Mouse (Mus musculus) liver, embryonic 14.5 days (tissue): ENCODE measurements around the gene Rbm47. TPM values are rescaled to one million over a fixed set of nuclear protein-coding genes. Genes with fewer than 3 reads are reported as not detected.
A peak's percentile ranks its signal among the peaks of the same experiment; 100 is the strongest.

ENCODE experiments used
- ATAC-seq: fragments of 200-750 bp; cut with Nextera tagmentation; 2 replicates; pipeline ENCODE4 v1.8.0; 2017; ENCODE audit warnings: moderate number of reproducible peaks, mild to moderate bottlenecking, moderate library complexity; ENCODE audit not compliant: insufficient read depth
- DNase-seq, 3 experiments: peaks; one replicate each; pipeline ENCODE4 v3.0.0-alpha.2; 2012 to 2013; ENCODE audit warnings: low read depth in 3 of 3, low spot score in 3 of 3
- H3K27ac ChIP-seq: fragments of 300-500 bp; sonication (generic); 2 replicates; pipeline ENCODE4 v1.5.1; 2014; ENCODE audit warnings: moderate library complexity, mild to moderate bottlenecking, control low read depth, inconsistent platforms
- H3K27me3 ChIP-seq: fragments of 300-500 bp; sonication (generic); 2 replicates; pipeline ENCODE4 v1.6.1; 2014; ENCODE audit warnings: mild to moderate bottlenecking, low read length, moderate library complexity; ENCODE audit not compliant: control insufficient read depth, insufficient read depth
- H3K36me3 ChIP-seq: fragments of 300-500 bp; sonication (generic); replicated peaks from 2 replicates; pipeline ENCODE4 v1.6.1; 2014; ENCODE audit warnings: low read depth; ENCODE audit not compliant: control insufficient read depth, insufficient read depth
- H3K4me1 ChIP-seq, 2 experiments: fragments of 200-500 bp in 1 of 2; fragments of 300-500 bp in 1 of 2; sonication (generic) in 1 of 2; replicated peaks; 2 replicates each; pipeline ENCODE4 v1.6.1; 2012 to 2014; ENCODE audit warnings: antibody characterized with exemption in 1 of 2, inconsistent platforms in 1 of 2, low read length in 1 of 2; ENCODE audit not compliant: control insufficient read depth in 2 of 2, insufficient read depth in 2 of 2
- H3K4me2 ChIP-seq: fragments of 300-500 bp; sonication (generic); 2 replicates; pipeline ENCODE4 v1.6.1; 2014; ENCODE audit warnings: low read depth, mild to moderate bottlenecking, control low read depth, moderate library complexity
- H3K4me3 ChIP-seq, 2 experiments: fragments of 200-500 bp in 1 of 2; fragments of 300-500 bp in 1 of 2; sonication (generic) in 1 of 2; 2 replicates each; pipeline ENCODE4 v1.5.1; 2012 to 2014; ENCODE audit warnings: low read depth in 2 of 2, low read length in 2 of 2, mild to moderate bottlenecking in 2 of 2, control low read depth in 1 of 2, inconsistent platforms in 1 of 2, moderate library complexity in 1 of 2; ENCODE audit not compliant: insufficient read depth in 1 of 2
- H3K9ac ChIP-seq: fragments of 300-500 bp; sonication (generic); replicated peaks from 2 replicates; pipeline ENCODE4 v1.6.1; 2014; ENCODE audit warnings: mild to moderate bottlenecking, control low read depth, moderate library complexity
- H3K9me3 ChIP-seq: fragments of 300-500 bp; sonication (generic); 2 replicates; pipeline ENCODE4 v1.6.1; 2016; ENCODE audit warnings: low read length, mixed read lengths; ENCODE audit not compliant: control insufficient read depth
- CTCF ChIP-seq: IDR thresholded peaks from 2 replicates; pipeline ENCODE4 v1.5.1; 2016; ENCODE audit warnings: antibody characterized with exemption, low read depth, control low read depth
- EP300 ChIP-seq: IDR thresholded peaks from 2 replicates; pipeline ENCODE4 v1.6.1; 2016; ENCODE audit warnings: antibody characterized with exemption, low read depth
- WGBS: fragments of 180-500 bp; shearing (Covaris S2); extraction: QIAGEN DNeasy Blood & Tissue Kit; methylation state at CpG from one replicate; pipeline ENCODE4 v1.1.7; 2014; ENCODE audit not compliant: insufficient replicate concordance; 5-methylcytosine and 5-hydroxymethylcytosine counted together
- polyA plus RNA-seq, 2 experiments: library from polyadenylated mRNA; depleted of rRNA in 1 of 2; stranded (reverse) in 1 of 2; unstranded in 1 of 2; fragments of >200 nt; fragmentation: Nextera tagmentation in 1 of 2; extraction: Ambion mirVana in 1 of 2; gene quantifications; 2 replicates each; pipeline versions ENCODE4 v1.2.1 to v1.2.3; 2012 to 2014

The Rbm47 gene
- polyA plus RNA-seq, 2 experiments: 3.1 to 7.7 TPM

GRCm38 (mm10) chr5:66078491-66079012 lies 94.4 kb downstream of the Rbm47 start:
- DNase-seq (no peak), ATAC-seq (no peak)
- 61% methylated on average over 7 of the region's 7 CpGs for WGBS
- peaks cover 0 to 24% of the 10 kb centered on the region in 2 experiments; a peak in 2 of 4 replicates for H3K4me1 ChIP-seq
- no peak overlapping the region for H3K27ac ChIP-seq
- H3K4me2 ChIP-seq: no peak overlapping the region
- no peaks in the 10 kb centered on the region for H3K27me3 ChIP-seq
- no peaks in the 10 kb centered on the region for H3K36me3 ChIP-seq
- H3K9me3 ChIP-seq: no peaks in the 10 kb centered on the region
- H3K4me3 ChIP-seq: no peak overlapping the region
- TF ChIP-seq CTCF (no peak), EP300 (no peak)
- no peak overlapping the region for H3K9ac ChIP-seq

- Histone ChIP-seq H3K9me3 (no peaks in the 10 kb centered on the region), H3K27ac (no peak overlapping the region), H3K9ac (no peak overlapping the region), H3K36me3 (no peaks in the 10 kb centered on the region), H3K27me3 (no peaks in the 10 kb centered on the region), H3K4me1 (peaks cover 0 to 25% of the 10 kb centered on the region in 2 experiments; a peak in 2 of 4 replicates), H3K4me2 (peak overlapping the region; percentile 34), H3K4me3 (no peak overlapping the region)
- no peak for ATAC-seq
- WGBS: 31% methylated on average over 10 of the region's 10 CpGs
- TF ChIP-seq EP300 (no peak), CTCF (no peak)
- DNase-seq: no peak
Observed at GRCm38 (mm10) chr5:66077416-66077815, 95.5 kb downstream of the Rbm47 start.

- Histone ChIP-seq H3K4me1 (peaks cover 0 to 26% of the 10 kb centered on the region in 2 experiments; a peak in 2 of 4 replicates), H3K4me3 (no peak overlapping the region), H3K27me3 (no peaks in the 10 kb centered on the region), H3K4me2 (no peak overlapping the region; the same call in 1 of the 2 replicates), H3K9me3 (no peaks in the 10 kb centered on the region), H3K27ac (no peak overlapping the region), H3K9ac (no peak overlapping the region), H3K36me3 (no peaks in the 10 kb centered on the region)
- WGBS: 42% methylated on average over 12 of the region's 12 CpGs
- no peak for TF ChIP-seq CTCF
- ATAC-seq (no peak), DNase-seq (no peak)
Observed at GRCm38 (mm10) chr5:66076685-66077301, 96.1 kb downstream of the Rbm47 start.

GRCm38 (mm10) chr5:66075906-66076305 lies 97.0 kb downstream of the Rbm47 start:
- H3K4me3 ChIP-seq: no peak overlapping the region
- DNase-seq (no peak), ATAC-seq (no peak)
- no peaks in the 10 kb centered on the region for H3K9me3 ChIP-seq
- no peaks in the 10 kb centered on the region for H3K36me3 ChIP-seq
- TF ChIP-seq EP300 (no peak), CTCF (no peak)
- no peak overlapping the region for H3K9ac ChIP-seq
- H3K27ac ChIP-seq: no peak overlapping the region
- H3K27me3 ChIP-seq: no peaks in the 10 kb centered on the region
- WGBS: 74% methylated on average over 12 of the region's 12 CpGs
- H3K4me1 ChIP-seq: peaks cover 0 to 29% of the 10 kb centered on the region in 2 experiments; a peak in 2 of 4 replicates
- no peak overlapping the region for H3K4me2 ChIP-seq

- Histone ChIP-seq H3K9ac (no peak overlapping the region), H3K4me3 (no peak overlapping the region), H3K27ac (no peak overlapping the region), H3K9me3 (no peaks in the 10 kb centered on the region), H3K27me3 (no peaks in the 10 kb centered on the region), H3K4me2 (no peak overlapping the region), H3K4me1 (peaks cover 0 to 34% of the 10 kb centered on the region in 2 experiments; a peak in 2 of 4 replicates), H3K36me3 (no peaks in the 10 kb centered on the region)
- no peak for TF ChIP-seq CTCF
- no peak for TF ChIP-seq EP300
- ATAC-seq: peak; percentile 8; the same call in 1 of the 2 replicates
- WGBS: 29% methylated on average over 9 of the region's 9 CpGs
- DNase-seq: no peak
Observed at GRCm38 (mm10) chr5:66075032-66075488, 97.9 kb downstream of the Rbm47 start.
